Mouse (Mus musculus): ENCODE measurements around the gene Msh5.
"Not testable (repeated sequence)": the region's sequence is repeated elsewhere in the genome, so short reads cannot be mapped to it uniquely, and the experiment has no call there.

Msh5 gene

DNA sequence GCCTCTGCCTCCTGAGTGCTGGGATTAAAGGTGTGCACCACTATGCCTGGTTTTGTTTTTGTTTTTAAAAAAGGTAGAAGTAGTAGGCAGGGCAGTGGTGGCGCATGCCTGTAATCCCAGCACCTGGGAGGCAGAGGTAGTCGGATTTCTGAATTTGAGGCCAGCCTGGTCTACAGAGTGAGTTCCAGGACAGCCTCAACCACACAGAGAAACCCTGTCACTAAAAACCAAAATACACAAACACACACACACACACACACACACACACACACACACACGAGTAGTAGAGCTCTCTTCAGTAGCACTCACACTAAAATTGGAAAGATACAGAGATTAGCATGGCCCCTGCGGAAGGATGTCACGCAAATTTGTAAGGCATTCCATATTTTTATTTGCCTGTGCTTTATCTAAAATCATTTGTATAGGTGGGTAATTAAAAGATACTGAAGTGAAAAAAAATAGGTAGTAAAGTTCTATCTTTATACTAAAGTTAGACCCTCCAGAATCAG is 2.4 kb upstream of the Msh5 start:
- no peak for DNase-seq (ENCODE audit: low spot score)

DNA sequence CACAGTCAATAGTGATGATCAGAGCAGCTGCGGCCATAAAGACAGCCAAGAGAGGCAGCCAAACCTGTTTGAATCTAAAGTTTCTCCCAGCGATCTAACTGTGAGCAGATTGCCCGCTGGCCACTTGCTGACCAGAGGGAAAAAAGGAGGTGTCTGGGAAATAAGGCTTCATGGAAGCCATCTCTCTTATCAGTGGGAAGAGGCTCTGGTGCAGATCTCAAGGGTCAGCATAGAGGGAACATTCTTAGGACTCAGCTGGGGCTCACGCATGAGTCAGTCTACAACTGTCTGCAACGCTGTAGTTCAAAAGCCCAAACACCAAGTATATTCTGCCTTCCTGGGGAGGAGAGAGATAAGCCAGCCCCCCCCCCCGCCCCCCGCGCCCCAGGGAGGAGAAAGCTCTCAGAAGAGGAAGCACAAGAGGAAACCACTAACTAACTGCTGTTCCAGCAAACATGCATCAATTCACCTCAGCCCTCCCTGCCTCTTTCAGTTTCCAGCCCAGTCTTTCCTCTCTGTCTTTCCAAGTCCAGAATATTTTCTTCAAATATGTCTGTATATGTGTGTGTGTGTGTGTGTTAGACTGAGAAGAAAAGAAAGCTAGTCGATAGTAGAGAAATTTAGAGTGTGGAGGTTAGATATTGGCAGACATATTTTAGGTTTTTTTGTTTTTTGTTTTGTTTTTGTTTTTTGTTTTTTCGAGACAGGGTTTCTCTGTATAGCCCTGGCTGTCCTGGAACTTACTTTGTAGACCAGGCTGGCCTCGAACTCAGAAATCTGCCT is 1.8 kb upstream of the Msh5 start:
- DNase-seq (ENCODE audit: low spot score) = peak; percentile 43

DNA sequence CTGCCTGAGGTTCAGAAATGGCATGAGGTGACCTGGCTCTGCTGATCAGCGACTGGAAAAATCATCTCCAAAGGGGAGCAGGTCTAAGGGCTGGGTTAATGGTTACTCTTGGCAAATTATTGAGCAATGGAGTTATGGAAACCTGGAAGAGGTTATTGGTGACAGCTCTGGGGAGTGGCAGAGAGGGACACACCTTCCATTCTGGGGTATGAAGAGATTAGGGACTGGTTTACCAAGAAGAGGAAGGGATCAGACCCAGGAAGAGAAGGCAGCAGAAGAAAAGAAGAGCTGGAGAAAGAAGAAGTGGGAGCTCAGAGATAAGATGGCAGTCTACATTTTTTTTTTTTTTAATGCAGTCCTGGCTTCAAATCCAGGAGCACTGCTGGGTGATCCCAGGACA is 1.1 kb upstream of the Msh5 start:
- DNase-seq (ENCODE audit: low spot score) = no peak

DNA sequence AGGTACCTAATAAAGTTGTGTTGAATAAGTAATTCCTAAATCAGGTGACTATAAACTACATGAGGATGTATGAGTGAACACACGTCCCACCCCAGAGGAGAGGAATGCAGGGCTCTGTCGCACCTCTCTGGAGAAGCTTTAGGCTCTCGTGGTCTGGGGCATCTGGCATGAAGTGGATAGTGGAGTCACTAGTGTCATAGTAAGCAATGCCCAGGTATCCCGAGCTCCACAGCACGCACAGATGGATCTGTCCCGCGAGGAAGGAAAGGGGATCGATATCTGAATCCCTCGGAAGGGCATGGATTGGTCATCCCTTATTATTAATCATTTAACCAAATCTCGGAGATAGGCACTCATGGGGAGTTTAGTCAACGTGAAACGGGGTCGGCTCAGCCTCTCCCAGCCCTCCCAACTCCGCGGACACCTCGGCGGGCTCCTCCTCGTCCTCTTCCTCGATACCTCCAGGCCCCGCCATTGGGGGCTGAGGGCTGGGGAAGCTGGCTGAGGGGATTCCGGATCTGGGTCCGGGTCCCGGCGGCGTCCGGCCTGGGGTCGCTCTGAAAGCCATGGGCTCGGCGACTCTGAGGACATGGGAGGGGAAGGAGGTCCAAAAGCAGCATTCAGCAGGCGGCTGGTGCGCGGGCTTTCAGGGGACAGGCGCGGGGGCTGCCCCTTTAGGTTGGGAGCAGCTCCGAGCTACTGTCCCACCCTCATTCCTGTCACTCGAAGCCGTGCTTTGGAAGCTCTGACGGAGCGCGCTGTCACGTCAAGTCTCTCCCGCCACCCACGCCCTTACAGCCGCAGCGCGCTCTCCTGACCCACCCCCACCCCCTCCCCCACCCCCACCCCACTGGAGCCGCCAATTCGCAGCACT is 501 bp downstream of the Msh5 start:
- DNase-seq (ENCODE audit: low spot score) = peak; percentile 33

DNA sequence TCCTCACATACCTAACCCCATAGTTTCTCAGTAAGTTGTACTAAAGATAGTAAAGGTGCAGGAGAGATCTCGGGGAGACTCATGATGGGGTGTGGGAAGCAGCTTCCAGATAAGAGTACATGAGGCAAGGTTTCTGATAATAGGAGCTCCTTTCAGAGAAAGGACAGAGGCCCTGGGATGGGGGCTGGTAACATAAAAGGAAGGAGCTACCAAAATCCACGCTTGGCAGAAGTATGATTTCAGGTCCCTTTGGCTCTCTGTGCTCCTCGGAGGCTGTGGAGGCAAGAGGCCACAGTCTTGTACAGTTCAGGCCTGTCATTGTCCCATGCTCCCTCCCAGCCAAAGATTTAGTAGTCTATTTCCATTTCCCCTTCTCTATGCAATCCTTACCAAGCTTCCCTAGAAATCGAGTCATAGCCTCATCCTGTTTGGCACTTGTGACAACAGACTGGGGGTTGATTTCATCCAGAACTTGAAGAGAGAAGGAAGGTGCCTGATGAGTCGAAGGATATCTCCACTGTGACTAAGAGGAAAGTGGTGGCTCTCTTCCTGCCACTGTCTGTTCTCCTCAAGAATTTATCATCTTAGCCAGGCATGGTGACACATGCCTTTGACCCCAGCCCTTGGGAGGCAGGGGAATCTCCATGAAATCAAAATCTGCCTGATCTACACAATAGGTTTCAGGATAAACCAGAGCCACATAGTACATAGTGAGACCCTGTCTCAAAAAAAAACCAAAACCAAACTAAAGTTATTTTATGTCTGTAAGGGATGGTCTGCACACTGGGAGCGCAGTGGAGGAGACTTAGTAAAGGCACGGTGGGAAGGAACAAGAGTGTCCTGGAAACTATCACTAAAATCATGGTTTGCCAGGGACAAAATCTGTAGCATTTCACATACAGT is 1.4 kb downstream of the Msh5 start:
- DNase-seq (ENCODE audit: low spot score) = no peak

DNA sequence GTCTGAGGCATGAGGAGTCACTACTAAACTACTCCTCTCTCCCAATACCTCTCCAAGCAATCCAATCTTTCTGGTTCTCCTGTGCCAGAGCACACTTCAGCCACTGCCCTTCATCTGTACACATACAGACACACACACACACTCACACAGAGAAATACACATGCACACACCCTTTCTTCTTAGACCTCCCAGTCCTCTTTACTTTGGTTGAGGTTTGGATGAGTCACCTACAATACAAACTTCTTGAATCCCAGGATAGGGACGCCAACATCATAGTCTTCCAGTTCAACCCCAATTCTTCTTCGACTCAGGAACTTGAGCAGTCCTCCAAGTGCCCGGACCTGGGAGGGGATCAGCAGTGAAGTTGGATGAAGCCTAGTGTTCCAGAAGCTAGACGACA is 2.8 kb downstream of the Msh5 start:
- DNase-seq (ENCODE audit: low spot score) = no peak

DNA sequence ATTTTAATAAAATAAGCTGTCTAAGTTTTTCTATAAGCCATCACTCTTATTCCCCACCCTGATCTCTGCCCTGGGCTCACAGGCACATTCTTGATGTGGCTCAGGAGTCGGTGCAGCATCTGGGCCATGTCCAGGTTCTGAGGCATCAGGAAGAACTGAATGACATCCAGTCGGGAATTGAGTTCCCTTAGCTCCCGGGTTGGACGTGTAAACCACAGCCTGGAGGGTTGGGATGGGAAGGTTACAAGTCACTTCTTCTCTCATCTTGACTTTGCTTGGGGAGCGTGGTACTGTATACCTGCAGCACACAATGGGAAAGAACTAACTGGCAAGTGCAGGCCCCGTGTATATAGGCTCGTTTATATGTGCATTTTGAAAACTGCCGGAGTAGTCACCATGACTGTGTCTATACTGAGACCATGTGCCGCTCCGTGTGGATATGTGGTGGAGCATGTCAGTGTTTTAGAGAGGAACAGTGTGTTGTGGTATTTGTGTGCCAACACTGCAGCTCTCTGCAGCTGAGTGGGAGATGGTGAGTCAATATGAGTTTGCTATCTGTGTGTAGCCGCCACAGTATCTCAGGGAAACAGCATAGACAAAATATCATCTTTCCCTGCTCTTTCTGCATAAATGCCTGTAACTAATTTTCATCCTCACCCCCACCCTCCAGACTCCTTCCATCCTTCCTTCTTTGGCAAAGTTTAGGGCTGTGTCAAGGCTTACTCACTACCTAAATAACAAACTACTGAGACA is 7.2 kb downstream of the Msh5 start:
- DNase-seq (ENCODE audit: low spot score) = no peak

DNA sequence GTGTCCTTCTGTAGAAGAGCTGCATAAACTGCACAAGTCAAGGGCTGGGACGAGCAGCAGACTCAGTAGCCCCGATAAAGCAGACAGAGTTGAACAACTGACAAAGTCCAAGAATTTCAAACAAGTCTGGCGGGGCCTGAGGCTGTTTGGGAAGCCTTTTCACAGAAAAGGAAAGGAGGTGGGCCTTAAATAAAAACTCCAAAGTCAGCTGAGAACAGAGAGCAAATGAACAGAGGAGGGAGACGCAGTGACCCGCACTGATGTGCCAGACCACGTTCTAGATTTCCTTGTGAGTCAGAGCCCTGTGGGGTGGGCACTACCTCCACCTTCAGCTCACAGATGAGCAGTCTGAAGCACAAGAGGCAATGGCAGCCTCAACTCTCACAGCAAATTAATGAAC is 11.6 kb downstream of the Msh5 start:
- no peak for DNase-seq (ENCODE audit: low spot score)

DNA sequence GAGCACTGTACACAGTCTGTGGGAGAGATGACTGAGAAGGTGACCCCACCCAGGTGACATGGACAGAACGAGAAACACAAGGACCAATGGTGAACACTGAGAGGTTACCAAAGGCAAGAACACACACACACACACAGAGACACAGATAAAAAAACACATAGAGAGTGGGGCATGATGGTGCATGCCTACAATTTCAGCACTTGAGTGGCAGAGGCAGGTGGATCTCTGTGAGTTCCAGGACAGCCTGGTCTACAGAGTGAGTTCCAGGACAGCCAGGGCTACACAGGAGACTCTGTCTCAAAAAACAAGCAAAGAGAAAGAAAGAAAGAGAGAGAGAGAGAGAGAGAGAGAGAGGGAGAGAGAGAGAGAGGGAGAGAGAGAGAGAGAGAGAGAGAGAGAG is 12.8 kb downstream of the Msh5 start:
- DNase-seq (ENCODE audit: low spot score) = not testable (repeated sequence)

DNA sequence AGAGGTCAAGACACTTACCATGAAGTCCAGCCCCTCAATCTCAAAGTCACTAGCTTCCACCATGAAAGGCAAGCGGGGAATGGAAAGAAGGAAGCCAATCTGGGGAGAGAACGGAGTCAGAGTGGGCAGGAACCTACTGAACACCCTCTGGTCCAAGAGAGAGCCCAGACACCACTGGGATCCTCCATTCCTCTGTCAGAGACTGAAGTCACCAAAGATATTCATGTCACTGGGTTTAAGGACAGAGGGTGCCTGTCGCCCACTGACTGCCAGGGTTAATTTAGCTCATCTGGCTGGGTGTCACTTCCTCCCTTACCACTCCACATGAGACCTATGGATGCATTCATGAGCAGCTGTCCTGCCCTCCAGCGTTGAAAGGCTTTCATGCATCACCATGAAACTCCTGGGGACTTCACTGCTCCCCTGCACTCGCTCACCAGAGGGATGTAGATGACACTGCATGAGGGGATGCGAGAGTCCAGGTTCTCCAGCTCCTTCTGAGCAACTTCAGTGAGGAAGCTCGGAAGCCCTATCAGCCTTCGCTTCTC is 14.1 kb downstream of the Msh5 start:
- no peak for DNase-seq (ENCODE audit: low spot score)

DNA sequence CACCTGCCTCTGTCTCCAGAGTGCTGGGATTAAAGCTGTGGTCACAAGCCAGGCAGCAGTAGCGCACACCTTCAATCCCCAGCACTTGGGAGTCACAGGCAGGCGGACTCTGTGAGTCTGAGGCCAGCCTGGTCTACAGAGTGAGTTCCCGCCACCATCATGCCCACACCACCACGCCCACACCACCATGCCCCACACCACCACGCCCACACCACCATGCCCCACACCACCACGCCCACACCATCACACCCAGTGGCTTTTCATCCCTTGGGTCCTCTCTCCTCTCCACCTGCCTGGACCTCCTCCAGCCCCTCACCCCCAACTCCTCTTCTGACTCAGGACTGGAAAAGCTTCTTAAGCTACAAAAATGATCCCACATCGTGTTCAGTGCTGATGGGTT is 14.7 kb downstream of the Msh5 start:
- no peak for DNase-seq (ENCODE audit: low spot score)

DNA sequence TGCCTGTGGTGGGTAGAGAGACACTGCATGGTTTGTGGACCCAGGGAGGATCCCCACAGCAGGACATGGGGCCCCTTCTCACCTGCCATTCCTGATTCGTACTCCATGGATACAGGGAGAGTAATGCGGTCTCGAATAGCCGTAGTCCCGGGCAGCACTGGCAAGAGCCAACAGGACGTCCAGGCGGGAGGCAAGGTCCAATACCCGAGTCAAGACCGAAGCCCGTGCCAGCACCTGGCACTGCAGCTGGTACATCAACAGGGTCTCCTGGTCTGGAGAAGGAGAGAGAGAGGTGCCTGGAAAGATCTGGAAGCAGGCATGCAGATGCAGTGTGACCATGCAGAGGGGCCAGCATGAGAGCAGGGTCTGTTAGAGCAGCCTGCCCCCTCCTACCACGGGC is 15.3 kb downstream of the Msh5 start:
- DNase-seq (ENCODE audit: low spot score) = no peak

DNA sequence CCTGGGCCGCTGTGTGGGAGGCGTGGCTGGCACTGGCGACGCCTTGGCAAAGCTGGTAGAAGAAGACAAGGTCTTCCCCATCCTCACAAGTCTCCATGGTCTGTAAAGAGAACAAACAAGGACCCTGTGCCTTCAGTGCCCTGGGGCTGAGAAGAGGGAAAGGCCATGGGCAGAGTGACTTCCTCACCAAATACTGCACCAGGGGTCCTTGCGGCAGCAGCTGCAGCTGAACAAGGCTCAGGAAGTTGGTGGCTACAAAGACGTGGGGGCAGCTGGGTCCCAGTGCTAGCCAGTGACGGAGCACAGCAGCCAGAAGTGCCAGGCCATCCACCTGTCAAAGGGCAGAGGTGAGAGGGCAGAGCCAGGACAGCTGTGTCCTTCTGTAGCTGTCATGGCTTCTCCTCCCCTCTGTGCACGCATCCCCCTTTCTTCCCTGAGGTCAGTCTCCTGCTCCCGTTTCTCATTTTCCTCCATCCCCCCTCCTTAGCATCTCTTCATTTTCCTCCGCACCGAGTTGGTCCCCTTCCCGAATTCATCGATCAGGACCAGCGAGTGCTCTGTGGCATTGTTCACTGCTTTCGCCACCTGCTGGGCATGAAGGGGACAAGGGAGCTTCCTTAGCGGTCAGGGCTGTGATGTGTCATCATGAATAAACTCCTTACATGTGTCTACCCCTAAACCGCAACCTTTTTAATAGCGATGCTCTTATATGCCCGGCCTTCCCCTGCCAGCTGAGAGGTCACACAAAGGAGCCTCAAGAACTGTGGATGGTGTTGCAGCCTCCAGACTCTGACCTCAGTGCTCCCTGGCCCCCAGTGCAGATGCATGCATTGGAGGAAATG is 16.6 kb downstream of the Msh5 start:
- DNase-seq (ENCODE audit: low spot score) = peak; percentile 77

DNA sequence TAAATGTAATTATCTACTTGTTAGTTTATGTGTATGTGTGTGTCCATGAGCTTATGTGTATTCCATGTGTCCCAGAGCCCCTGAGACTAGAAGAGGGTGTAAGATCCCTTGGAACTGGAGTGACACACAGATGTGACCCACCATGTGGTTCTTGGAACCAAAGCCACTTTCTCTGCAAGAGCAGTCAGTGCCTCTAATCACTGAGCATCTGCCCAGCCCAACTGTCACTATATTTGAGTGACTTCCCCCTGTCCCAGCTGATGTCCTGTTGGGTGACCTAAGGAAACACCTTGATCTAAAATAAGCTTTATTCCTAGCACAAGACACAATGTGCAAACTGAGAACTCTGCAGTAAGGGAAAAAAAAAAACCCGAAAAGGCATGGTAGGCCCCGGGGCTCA is 18.2 kb downstream of the Msh5 start:
- DNase-seq (ENCODE audit: low spot score) = no peak

DNA sequence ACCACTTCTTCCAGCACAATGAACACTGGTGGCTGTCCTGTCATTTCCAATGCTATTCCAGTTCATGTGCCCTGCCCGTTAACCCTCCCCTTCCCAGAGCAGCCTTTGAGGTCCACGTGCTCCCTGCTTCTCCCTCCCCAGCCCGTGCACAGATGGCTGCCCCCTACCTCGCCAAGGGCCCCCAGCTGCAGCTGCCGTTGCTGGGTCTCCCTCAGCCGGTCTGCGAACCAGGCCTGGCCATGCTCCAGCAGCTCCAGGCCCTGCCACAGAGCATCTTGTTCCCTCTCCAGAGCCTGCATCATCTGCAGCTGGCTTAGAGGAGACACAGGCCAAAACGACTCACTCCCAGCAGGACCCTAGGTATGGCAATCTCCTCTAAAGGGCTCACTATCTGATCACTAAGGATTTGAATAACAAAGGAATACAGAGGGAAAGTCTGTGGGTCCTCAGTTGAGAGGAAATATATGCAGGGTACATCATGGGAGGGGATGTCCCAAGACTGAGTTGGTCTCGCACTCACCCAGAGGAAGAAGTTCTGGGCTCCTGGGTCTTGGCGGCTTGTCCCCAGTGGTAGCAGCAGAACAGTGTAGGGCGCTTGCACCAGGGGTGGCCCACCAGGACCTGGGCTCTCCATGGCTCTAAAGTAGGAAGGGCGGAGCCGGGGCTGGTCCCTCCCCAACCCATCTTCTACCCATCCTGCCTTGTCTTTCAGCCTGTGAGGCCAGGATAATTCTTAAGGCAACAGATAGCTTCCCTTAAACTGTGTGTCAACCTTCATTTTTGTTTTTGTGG is 19.1 kb downstream of the Msh5 start, which contains the start of gene Sapcd1:
TSS of gene Sapcd1 (minus strand) at position 740 of the 792 bp plus-strand sequence.
- DNase-seq (ENCODE audit: low spot score) = no peak

DNA sequence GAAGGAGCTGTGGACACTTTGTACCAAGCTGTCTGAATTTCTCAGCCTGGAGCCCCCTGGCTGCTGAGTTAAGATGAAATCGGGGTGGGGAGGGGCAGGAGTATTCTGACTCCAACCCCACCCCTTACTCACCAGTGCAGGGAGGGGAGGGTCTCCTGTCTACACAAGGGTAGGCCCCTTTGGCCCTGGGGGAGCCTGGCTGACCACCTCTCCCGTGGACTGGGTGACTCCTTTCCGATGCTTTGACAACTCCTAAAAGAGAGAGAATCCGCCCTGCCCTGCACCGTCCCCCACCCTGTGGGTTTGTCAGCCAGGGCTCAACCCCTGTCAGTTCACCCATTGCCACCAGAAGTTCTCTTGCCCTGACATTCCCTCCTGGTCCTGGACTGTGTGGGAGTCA is 20.3 kb downstream of the Msh5 start:
- DNase-seq (ENCODE audit: low spot score) = no peak

DNA sequence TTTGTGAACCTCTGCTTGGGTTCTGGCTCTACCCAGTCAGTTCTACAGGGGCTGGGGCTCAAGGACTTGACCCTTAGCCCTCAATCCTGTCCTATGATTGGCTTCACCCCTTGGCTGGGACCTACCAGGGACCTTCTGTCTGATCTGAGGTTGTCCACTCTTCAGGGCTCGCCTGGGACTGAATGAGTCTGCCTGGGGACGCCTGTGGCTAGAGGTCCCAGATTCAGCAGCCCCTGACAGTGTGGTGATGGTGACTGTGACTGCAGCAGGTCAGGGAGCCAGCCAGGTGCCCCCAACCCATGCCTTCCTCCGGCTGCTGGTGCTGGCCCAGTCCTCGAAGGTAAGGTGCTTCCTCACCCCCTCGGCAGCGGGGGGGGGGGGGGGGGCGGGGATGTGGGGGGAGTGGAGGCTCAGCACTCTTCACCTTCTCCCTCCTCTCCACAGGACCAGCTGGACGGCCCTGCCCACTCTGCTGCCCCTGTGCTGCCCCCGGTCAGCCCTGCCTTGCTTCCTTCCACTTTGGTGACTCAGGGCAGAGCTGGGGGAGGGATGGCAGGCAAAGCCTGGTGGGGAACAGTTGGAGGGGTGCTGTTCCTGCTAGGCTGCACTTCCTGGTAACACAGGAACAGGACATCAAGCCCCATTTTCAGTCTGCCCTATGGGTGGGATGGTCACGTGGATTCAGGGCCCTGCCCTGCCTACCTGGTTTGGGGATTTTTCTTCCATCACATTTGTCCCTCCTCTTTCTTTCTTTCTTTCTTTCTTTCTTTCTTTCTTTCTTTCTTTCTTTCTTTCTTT is 21.7 kb downstream of the Msh5 start:
- DNase-seq (ENCODE audit: low spot score) = no peak

DNA sequence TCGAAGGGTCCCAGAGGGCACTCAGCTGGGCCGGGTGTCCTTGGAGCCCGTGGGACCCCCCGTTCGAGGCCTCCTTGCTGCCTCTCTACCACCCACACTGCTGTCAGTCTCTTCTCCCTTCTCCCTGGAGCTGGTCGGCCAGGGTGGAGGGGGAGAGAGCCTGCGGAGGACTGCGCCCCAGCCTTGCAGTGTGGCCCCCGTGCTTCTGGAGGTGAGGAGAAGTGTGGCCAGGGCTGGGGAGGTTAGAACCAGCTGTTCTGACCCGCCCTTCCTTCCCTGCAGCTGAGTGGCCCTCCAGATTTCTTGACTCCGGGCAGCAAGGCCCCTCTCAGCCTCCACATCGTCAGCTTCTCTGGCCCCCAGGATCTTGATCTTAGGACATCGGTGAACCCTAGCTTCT is 22.3 kb downstream of the Msh5 start:
- no peak for DNase-seq (ENCODE audit: low spot score)
